Mouse (Mus musculus) kidney, embryonic 14.5 days (tissue): ENCODE results near the gene Otud7b. TPM values are rescaled to one million over a fixed set of nuclear protein-coding genes. Genes with fewer than 3 reads are reported as not detected.
"Not testable (repeated sequence)": the region's sequence is repeated elsewhere in the genome, so short reads cannot be mapped to it uniquely, and the experiment has no call there.

Experiments
- ATAC-seq: fragments of 200-750 bp; cut with Nextera tagmentation; 2 replicates; pipeline ENCODE4 v1.8.0; 2017; ENCODE audit warnings: moderate number of reproducible peaks, mild to moderate bottlenecking, moderate TSS enrichment, moderate library complexity; ENCODE audit not compliant: low FRiP score, low TSS enrichment
- H3K27ac ChIP-seq: fragments of 300-500 bp; sonication (generic); 2 replicates; pipeline ENCODE4 v1.5.1; 2014; ENCODE audit warnings: low read depth, mild to moderate bottlenecking, low read length, moderate library complexity, mixed read lengths
- H3K27me3 ChIP-seq: fragments of 300-500 bp; sonication (generic); 2 replicates; pipeline ENCODE4 v1.6.1; 2014; ENCODE audit warnings: mild to moderate bottlenecking, low read length; ENCODE audit not compliant: control insufficient read depth, insufficient read depth
- H3K36me3 ChIP-seq: fragments of 300-500 bp; sonication (generic); 2 replicates; pipeline ENCODE4 v1.6.1; 2014; ENCODE audit warnings: low read length, mixed read lengths; ENCODE audit not compliant: control insufficient read depth, insufficient read depth
- H3K4me1 ChIP-seq: fragments of 300-500 bp; sonication (generic); 2 replicates; pipeline ENCODE4 v1.6.1; 2014; ENCODE audit warnings: low read length, mixed read lengths; ENCODE audit not compliant: control insufficient read depth, insufficient read depth
- H3K4me2 ChIP-seq: fragments of 300-500 bp; sonication (generic); replicated peaks from 2 replicates; pipeline ENCODE4 v1.6.1; 2014; ENCODE audit warnings: low read depth, mild to moderate bottlenecking, low read length
- H3K4me3 ChIP-seq: fragments of 300-500 bp; sonication (generic); 2 replicates; pipeline ENCODE4 v1.5.1; 2014; ENCODE audit warnings: mild to moderate bottlenecking, low read length
- H3K9ac ChIP-seq: fragments of 300-500 bp; sonication (generic); 2 replicates; pipeline ENCODE4 v1.6.1; 2014; ENCODE audit warnings: low read depth, mild to moderate bottlenecking, low read length, moderate library complexity
- H3K9me3 ChIP-seq: fragments of 300-500 bp; sonication (generic); 2 replicates; pipeline ENCODE4 v1.6.1; 2016; ENCODE audit warnings: low read length; ENCODE audit not compliant: control insufficient read depth
- WGBS: fragments of 180-500 bp; shearing (Covaris S2); extraction: QIAGEN DNeasy Blood & Tissue Kit; methylation state at CpG from one replicate; pipeline ENCODE4 v1.1.7; 2014; 5-methylcytosine and 5-hydroxymethylcytosine counted together
- polyA plus RNA-seq: library from polyadenylated mRNA; unstranded; fragments of >200 nt; fragmentation: Nextera tagmentation; extraction: Ambion mirVana; gene quantifications from 2 replicates; pipeline ENCODE4 v1.2.1, GENCODE M21; 2014

Otud7b gene
- polyA plus RNA-seq, 1 experiment from 2014 or later, result 18.1 TPM

DNA sequence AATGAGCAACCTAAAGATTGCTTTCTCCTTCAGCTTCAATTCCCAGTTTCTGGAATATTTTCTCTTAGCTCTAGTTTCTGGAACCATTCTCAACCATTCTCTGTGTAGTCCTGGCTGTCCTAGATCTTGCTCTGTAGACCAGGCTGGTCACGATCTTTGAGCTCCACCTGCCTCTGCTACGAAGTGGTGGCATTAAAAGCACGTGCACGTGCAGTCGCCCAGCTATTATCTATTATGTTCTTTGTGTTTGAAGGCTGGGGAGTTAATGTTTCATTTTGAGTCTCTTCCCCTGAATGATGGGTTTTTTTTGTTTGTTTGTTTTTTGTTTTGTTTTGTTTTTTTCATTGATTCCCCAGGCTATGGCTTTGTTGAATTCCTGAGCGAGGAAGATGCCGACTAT lies 68.9 kb downstream of the Otud7b start:
- Histone ChIP-seq H3K4me3 (peak overlapping the region; percentile 94), H3K27ac (no peak overlapping the region), H3K9ac (peak overlapping the region; percentile 94), H3K4me2 (peak overlapping the region; percentile 80), H3K36me3 (peaks cover 44% of the 10 kb centered on the region), H3K9me3 (no peaks in the 10 kb centered on the region), H3K27me3 (no peaks in the 10 kb centered on the region), H3K4me1 (peaks cover 6% of the 10 kb centered on the region; the same call in 1 of the 2 replicates)
- ATAC-seq, result no peak
- WGBS, result 40% methylated on average over 7 of the region's 7 CpGs

- not testable (repeated sequence) for H3K4me1 ChIP-seq, H3K4me2 ChIP-seq, H3K9ac ChIP-seq, ATAC-seq, H3K27ac ChIP-seq, H3K4me3 ChIP-seq, H3K9me3 ChIP-seq, H3K27me3 ChIP-seq
- H3K36me3 ChIP-seq, result peaks cover 49% of the 10 kb centered on the region
- WGBS, result 82% methylated on average over 4 of the region's 4 CpGs
These were observed 69.7 kb downstream of the Otud7b start for GRCm38 (mm10) chr3:96174042-96174441.

GRCm38 (mm10) chr3:96175251-96175650 lies 70.9 kb downstream of the Otud7b start:
- H3K27me3 ChIP-seq, result no peaks in the 10 kb centered on the region
- no peaks in the 10 kb centered on the region for H3K9me3 ChIP-seq
- H3K9ac ChIP-seq, result no peak overlapping the region
- peaks cover 49% of the 10 kb centered on the region for H3K36me3 ChIP-seq
- H3K4me1 ChIP-seq, result peaks cover 6% of the 10 kb centered on the region; the same call in 1 of the 2 replicates
- 93% methylated on average over 6 of the region's 6 CpGs for WGBS
- no peak overlapping the region for H3K27ac ChIP-seq
- ATAC-seq, result no peak
- H3K4me2 ChIP-seq, result no peak overlapping the region
- H3K4me3 ChIP-seq, result no peak overlapping the region

DNA sequence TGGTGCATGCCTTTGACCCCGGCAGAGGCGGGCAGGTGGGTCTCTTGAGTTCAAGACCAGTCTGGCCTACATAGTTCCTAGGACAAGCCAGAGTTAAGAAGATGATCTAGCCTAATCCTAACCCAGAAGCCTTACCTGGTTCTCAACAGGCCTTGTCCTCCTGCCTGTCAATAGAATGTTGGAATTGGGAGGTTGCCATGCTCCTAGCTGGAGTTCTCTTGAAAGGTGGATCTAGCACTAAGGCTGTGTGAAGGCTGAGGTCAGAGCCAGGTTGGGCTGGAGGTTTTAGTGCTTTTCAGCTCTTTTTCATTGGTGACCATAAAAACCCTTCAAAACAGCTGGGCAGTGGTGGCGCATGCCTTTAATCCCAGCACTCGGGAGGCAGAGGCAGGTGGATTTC lies 74.1 kb downstream of the Otud7b start:
- 92% methylated on average over 4 of the region's 4 CpGs for WGBS

GRCm38 (mm10) chr3:96178902-96179301 lies 74.6 kb downstream of the Otud7b start:
- Histone ChIP-seq H3K36me3 (peaks cover 47% of the 10 kb centered on the region), H3K27ac (no peak overlapping the region), H3K27me3 (no peaks in the 10 kb centered on the region), H3K4me3 (no peak overlapping the region), H3K4me2 (no peak overlapping the region), H3K9ac (no peak overlapping the region), H3K9me3 (no peaks in the 10 kb centered on the region), H3K4me1 (peaks cover 18% of the 10 kb centered on the region)
- WGBS, result 91% methylated on average over 2 of the region's 2 CpGs
- no peak for ATAC-seq

More for the DNA sequence above, 74.1 kb downstream of the Otud7b start:
- H3K36me3 ChIP-seq, result peaks cover 49% of the 10 kb centered on the region
- H3K9me3 ChIP-seq, result no peaks in the 10 kb centered on the region
- no peak overlapping the region for H3K4me3 ChIP-seq
- no peak overlapping the region for H3K4me2 ChIP-seq
- no peaks in the 10 kb centered on the region for H3K27me3 ChIP-seq
- H3K9ac ChIP-seq, result no peak overlapping the region
- H3K4me1 ChIP-seq, result peaks cover 19% of the 10 kb centered on the region
- no peak overlapping the region for H3K27ac ChIP-seq
- no peak for ATAC-seq

GRCm38 (mm10) chr3:96179531-96179930 lies 75.2 kb downstream of the Otud7b start:
- Histone ChIP-seq H3K27me3 (no peaks in the 10 kb centered on the region), H3K4me3 (no peak overlapping the region), H3K27ac (no peak overlapping the region), H3K9me3 (no peaks in the 10 kb centered on the region), H3K9ac (no peak overlapping the region), H3K4me2 (no peak overlapping the region), H3K4me1 (peaks cover 16% of the 10 kb centered on the region), H3K36me3 (peaks cover 41% of the 10 kb centered on the region)
- ATAC-seq, result no peak
- WGBS, result 78% methylated on average over 4 of the region's 4 CpGs

GRCm38 (mm10) chr3:96180727-96181477 lies 76.6 kb downstream of the Otud7b start, which contains the start of gene Sv2a:
Sv2a (plus strand) TSS chr3:96181151.
- Histone ChIP-seq H3K4me1 (peaks cover 16% of the 10 kb centered on the region), H3K4me3 (peak within 1 kb of the TSS; percentile 48), H3K27me3 (no peaks in the 10 kb centered on the region), H3K9ac (peak within 1 kb of the TSS; percentile 58), H3K27ac (no peak within 1 kb of the TSS), H3K4me2 (peak within 1 kb of the TSS; percentile 63), H3K36me3 (peaks cover 28% of the 10 kb centered on the region), H3K9me3 (no peaks in the 10 kb centered on the region)
- 5% methylated on average over 12 of the region's 23 CpGs for WGBS
- ATAC-seq, result peak; percentile 60

DNA sequence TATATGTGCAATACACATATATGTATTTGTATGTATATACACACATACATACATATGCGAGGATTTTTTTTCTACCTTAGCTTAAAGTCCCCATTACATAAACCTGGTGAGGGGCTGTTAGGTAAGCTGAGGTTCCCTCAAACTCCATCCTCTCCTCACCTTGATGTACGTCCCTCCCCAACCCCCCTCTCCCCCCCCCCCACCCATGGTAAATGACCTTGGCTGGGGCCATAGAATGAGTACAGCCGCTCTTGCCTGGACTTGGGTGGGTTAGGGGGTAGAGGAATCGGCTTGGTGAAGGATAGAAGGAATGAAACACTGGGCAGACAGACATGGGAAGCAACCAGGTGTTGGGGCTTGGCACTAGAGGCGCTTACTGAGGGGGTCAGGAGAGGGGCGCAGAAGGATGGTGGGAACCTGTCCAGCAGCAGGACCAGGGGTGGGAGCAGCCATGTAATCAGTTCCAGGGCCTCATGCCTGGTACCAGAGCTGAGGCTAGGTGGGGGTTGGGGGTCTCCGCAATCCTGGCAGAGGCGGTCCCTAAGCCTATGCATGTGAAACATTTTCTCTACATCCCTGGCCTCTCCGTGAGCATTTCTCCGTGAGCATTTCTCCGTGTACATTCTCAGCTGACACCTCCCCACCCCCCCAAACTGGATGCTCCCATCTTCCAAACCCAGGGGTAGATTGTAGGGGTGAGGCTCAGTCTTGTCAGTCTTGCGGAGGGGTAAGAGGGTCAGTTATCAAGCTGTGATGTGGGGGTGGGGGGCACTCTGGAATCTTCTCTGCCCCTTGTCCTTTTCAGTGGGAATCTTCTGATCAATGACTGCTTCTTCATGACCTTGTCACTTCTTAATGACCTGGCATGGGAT lies 77.4 kb downstream of the Otud7b start:
- Histone ChIP-seq H3K9ac (no peak overlapping the region), H3K27ac (no peak overlapping the region), H3K4me1 (peaks cover 16% of the 10 kb centered on the region), H3K36me3 (peaks cover 20% of the 10 kb centered on the region), H3K27me3 (no peaks in the 10 kb centered on the region), H3K9me3 (no peaks in the 10 kb centered on the region), H3K4me3 (peak overlapping the region; percentile 48), H3K4me2 (peak overlapping the region; percentile 63)
- WGBS, result 44% methylated on average over 12 of the region's 12 CpGs
- no peak for ATAC-seq
